17 mouse cellular contexts compared by ENCODE assay signal in genomic region chr6:31182284-31182683, GRCm38 (mm10).
"Had no signal": no experiment of that assay in that cellular context is flagged by ENCODE, and none has a peak within 500 bp of the region (broad histone marks: within the 10 kb centered on the region; RNA-seq: fewer than 3 reads in every experiment).

No protein-coding gene starts in this region.

- H3K9ac ChIP-seq: lung, embryonic 14.5 days; midbrain, embryonic 12.5 days; neural tube, embryonic 13.5 days; neural tube, embryonic 15.5 days; stomach, embryonic 15.5 days had no signal

- H3K27me3 ChIP-seq: midbrain, embryonic 12.5 days; neural tube, embryonic 13.5 days; neural tube, embryonic 15.5 days; stomach, embryonic 15.5 days had no signal

- H3K4me2 ChIP-seq: lung, embryonic 14.5 days; midbrain, embryonic 12.5 days; neural tube, embryonic 13.5 days; neural tube, embryonic 15.5 days; stomach, embryonic 15.5 days had no signal

- H3K27ac ChIP-seq: midbrain, embryonic 10.5 days; midbrain, embryonic 12.5 days; neural tube, embryonic 13.5 days; neural tube, embryonic 15.5 days; stomach, embryonic 15.5 days; stomach, postnatal 0 days had no signal

- DNase-seq: lung, embryonic 14.5 days; lung, postnatal 10 days; lung, postnatal 4 days; midbrain, embryonic 14.5 days; retina, postnatal 1 day; right cerebral cortex, postnatal 14 days; thymus, adult 2 months; thymus, postnatal 25 days; thymus, postnatal 4 days had no signal

- H3K36me3 ChIP-seq: midbrain, embryonic 10.5 days; midbrain, embryonic 12.5 days; neural tube, embryonic 13.5 days; neural tube, embryonic 15.5 days; stomach, embryonic 15.5 days had no signal

- H3K4me1 ChIP-seq: midbrain, embryonic 10.5 days; midbrain, embryonic 12.5 days; neural tube, embryonic 15.5 days; stomach, embryonic 15.5 days had no signal

- H3K9me3 ChIP-seq: midbrain, embryonic 10.5 days; midbrain, embryonic 12.5 days; neural tube, embryonic 13.5 days; neural tube, embryonic 15.5 days; stomach, embryonic 15.5 days had no signal

- ATAC-seq: midbrain, embryonic 16.5 days had no signal

- H3K4me3 ChIP-seq: midbrain, embryonic 10.5 days; midbrain, embryonic 12.5 days; myocyte; neural tube, embryonic 13.5 days; neural tube, embryonic 15.5 days; stomach, embryonic 15.5 days had no signal
